Mouse (Mus musculus): Measurements from ENCODE around the gene B4gat1.
"Not testable (repeated sequence)": the region's sequence is repeated elsewhere in the genome, so short reads cannot be mapped to it uniquely, and the experiment has no call there.

Gene B4gat1

DNA sequence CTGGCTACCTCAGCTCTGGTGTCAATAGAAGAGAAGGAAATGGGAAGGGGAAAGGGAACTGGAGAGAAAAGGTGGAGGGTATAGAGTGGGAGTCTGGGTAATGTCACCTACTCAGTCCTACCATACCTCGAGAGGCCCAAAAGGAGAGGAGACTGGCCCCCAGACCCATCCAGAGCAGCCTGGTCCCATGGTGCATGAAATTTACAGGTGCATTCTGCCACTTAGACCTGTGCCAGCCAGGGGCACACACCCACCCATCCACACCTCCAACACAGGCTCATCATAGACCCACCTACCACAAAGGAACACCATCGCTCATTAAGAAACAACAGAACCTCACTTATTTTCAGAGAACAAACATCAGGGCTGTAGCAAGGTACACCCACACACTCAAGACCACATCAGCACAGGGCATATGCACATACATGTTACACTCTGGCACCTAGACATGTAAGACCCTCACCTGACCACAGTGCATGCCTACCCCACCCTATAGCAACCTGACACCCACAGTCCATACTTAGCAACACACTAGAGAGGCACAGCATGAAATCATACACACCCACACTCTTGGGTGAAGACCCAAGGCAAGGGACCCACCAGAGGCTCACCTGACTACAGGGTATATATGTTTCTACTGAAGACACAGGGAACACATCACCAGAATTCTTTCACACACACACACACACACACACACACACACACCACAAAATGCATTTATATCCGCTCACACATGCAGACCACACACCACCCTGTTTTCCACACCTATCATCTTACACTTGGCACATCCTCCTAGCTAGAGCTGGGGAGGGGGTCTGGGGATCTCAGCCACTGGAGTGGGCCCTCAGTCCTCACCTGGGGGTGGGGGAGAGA, 45.6 kb downstream of the B4gat1 start:
- DNase-seq (ENCODE audit: low read depth): no peak

DNA sequence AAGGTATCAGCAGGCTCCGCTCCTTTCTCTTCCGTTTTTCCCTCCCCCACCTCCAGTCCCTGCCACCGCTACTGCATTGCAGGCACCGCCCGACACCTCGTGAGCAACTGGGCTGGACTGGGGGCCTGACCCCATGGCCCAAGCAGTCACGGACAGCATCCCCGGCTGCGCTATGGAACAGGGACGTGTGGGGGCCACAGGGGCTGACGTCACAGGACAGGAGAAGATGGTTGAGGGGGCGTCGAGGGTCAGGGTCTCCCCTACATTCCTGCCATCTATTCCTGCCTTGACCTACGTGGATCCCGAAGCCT, 46.2 kb downstream of the B4gat1 start:
- no peak for DNase-seq (ENCODE audit: low read depth)

DNA sequence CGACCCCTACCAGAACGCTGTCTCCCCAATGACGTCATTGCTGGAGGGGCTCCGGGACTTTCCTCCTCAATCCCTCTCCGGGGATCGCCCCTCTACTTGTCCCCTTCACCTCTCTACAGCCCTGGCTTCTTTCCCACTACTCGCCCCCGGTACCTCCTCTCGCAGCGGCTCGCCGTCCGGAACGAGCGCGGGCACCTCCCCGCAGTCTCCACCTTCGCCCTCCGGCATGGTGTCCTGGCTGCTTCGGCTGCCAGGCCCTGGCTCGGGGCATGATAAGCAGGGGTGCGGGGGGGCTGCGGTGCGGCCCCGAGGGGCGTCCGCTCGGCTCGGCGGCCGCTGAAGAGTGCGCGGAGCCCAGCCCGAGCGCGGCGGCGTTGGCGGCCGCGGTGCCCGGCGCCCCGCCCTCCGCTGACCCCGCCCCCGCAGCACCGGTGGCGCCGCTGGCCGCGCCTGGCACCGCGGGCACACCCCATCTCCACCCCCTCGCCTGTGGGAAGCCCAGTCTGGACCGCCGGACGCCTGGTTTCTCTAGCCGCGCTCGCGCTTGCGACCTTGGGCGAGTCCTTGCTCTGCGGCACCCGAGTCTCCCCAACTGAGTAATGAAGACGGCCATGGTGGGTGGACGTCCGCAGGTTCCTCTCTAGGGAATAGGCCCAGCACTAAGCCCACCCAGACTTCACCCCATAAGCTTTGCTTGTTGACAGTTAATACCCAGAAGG, 46.7 kb downstream of the B4gat1 start, which contains the start of gene Tmem151a:
Tmem151a (minus strand) TSS at position 387 of the 719 bp plus-strand sequence.
- no peak for DNase-seq (ENCODE audit: low read depth)

GRCm38 (mm10) chr19:5086533-5086932, 47.9 kb downstream of the B4gat1 start:
- not testable (repeated sequence) for DNase-seq (ENCODE audit: low read depth)

GRCm38 (mm10) chr19:5087884-5088728, 49.5 kb downstream of the B4gat1 start, which contains the start of gene Yif1a:
Yif1a (plus strand) TSS chr19:5088538.
- peak; percentile 98 for DNase-seq (ENCODE audit: low read depth)

DNA sequence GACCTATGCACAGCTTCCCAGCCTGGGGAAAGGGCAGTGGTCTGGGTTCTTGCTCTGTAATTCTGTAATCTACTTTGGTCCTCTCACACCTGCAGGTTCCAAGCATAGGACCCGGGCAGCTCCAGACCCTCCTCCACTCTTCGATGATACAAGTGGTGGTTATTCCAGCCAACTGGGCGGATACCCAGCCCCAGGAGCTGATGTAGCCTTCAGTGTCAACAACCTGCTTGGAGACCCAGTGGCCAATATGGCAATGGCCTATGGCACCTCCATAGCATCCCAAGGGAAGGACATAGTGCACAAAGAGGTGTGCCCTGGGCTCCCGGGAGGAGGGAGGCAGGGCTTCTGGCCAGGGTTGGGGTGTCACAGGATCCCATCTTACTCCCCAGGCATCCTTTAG, 50.7 kb downstream of the B4gat1 start:
- DNase-seq (ENCODE audit: low read depth): no peak
